Mouse (Mus musculus) liver, embryonic 14.5 days (tissue): ENCODE measurements at regions not wholly inside any gene's neighbourhood (a gene's known extent, or its start where the extent isn't known, plus 50 kb on each side); places are given as distances from the start of the nearest gene placed in this dataset.

ENCODE experiments used
- CTCF ChIP-seq: IDR thresholded peaks from 2 replicates; pipeline ENCODE4 v1.5.1; 2016; ENCODE audit warnings: antibody characterized with exemption, low read depth, control low read depth
- EP300 ChIP-seq: IDR thresholded peaks from 2 replicates; pipeline ENCODE4 v1.6.1; 2016; ENCODE audit warnings: antibody characterized with exemption, low read depth

DNA sequence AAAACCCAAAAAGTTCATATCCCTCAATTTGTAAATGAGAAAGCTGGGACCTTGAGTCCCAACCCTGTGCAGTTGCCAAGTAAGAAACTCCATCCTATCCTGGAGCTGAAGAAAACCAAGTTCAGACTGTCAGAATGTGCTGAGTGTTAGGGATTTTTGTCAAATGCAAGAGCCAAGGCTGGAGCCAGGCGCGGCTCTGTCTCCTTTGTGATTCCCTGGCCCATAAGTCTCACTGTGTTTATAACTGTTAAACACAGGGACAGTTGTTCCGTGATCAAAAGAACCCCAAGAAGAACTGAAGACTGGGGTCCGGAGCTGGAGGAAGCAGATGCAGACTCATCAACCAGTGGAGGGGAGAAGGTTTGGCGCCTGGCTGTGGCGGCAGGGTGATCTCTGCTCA, 78.0 kb downstream of the Cd83 start:
- TF ChIP-seq CTCF (no peak), EP300 (no peak)
